Mouse (Mus musculus): ENCODE data around the gene Hk2.

Hk2 gene

GRCm38 (mm10) chr6:82740868-82741517 lies 33.3 kb downstream of the Hk2 start:
- no peak for ATAC-seq (ENCODE audit: low TSS enrichment)

GRCm38 (mm10) chr6:82740269-82740668 lies 34.0 kb downstream of the Hk2 start:
- ATAC-seq (ENCODE audit: low TSS enrichment) = peak; percentile 88

GRCm38 (mm10) chr6:82737634-82738540 lies 36.4 kb downstream of the Hk2 start:
- ATAC-seq (ENCODE audit: low TSS enrichment) = no peak

- ATAC-seq (ENCODE audit: low TSS enrichment) = 0 out of 2 replicates have a peak, but pooled peaks have one; percentile 42
Observed at GRCm38 (mm10) chr6:82736626-82737600, 37.3 kb downstream of the Hk2 start.

GRCm38 (mm10) chr6:82735347-82735746 lies 38.9 kb downstream of the Hk2 start:
- peak; percentile 68; the same call in 1 of the 2 replicates for ATAC-seq (ENCODE audit: low TSS enrichment)

- no peak for ATAC-seq (ENCODE audit: low TSS enrichment)
Observed at GRCm38 (mm10) chr6:82728635-82729034, 45.6 kb downstream of the Hk2 start.

- ATAC-seq (ENCODE audit: low TSS enrichment) = no peak
Observed at GRCm38 (mm10) chr6:82727206-82727605, 47.0 kb downstream of the Hk2 start.

GRCm38 (mm10) chr6:82723321-82723720 lies 50.9 kb downstream of the Hk2 start:
- ATAC-seq (ENCODE audit: low TSS enrichment) = no peak

GRCm38 (mm10) chr6:82716126-82716525 lies 58.1 kb downstream of the Hk2 start:
- ATAC-seq (ENCODE audit: low TSS enrichment) = no peak

- ATAC-seq (ENCODE audit: low TSS enrichment) = no peak
Observed at GRCm38 (mm10) chr6:82715653-82716052, 58.6 kb downstream of the Hk2 start.

- ATAC-seq (ENCODE audit: low TSS enrichment) = no peak
Observed at GRCm38 (mm10) chr6:82715253-82715652, 59.0 kb downstream of the Hk2 start.

- ATAC-seq (ENCODE audit: low TSS enrichment) = no peak
Observed at GRCm38 (mm10) chr6:82714841-82715240, 59.4 kb downstream of the Hk2 start.

- ATAC-seq (ENCODE audit: low TSS enrichment) = peak; percentile 88
Observed at GRCm38 (mm10) chr6:82714243-82714642, 60.0 kb downstream of the Hk2 start.

- ATAC-seq (ENCODE audit: low TSS enrichment) = no peak
Observed at GRCm38 (mm10) chr6:82707742-82708141, 66.5 kb downstream of the Hk2 start.

- no peak for ATAC-seq (ENCODE audit: low TSS enrichment)
Observed at GRCm38 (mm10) chr6:82707241-82707640, 67.0 kb downstream of the Hk2 start.

GRCm38 (mm10) chr6:82705221-82705620 lies 69.0 kb downstream of the Hk2 start, which contains the start of gene Pole4:
TSS of gene Pole4 (minus strand) at chr6:82705365.
- ATAC-seq (ENCODE audit: low TSS enrichment) = no peak

GRCm38 (mm10) chr6:82703710-82704109 lies 70.5 kb downstream of the Hk2 start:
- no peak for ATAC-seq (ENCODE audit: low TSS enrichment)

- peak; percentile 98 for ATAC-seq (ENCODE audit: low TSS enrichment)
Observed at GRCm38 (mm10) chr6:82702593-82703017, 71.6 kb downstream of the Hk2 start.

GRCm38 (mm10) chr6:82701296-82701695 lies 73.0 kb downstream of the Hk2 start:
- no peak for ATAC-seq (ENCODE audit: low TSS enrichment)

- no peak for ATAC-seq (ENCODE audit: low TSS enrichment)
Observed at GRCm38 (mm10) chr6:82699831-82700230, 74.4 kb downstream of the Hk2 start.

GRCm38 (mm10) chr6:82696736-82697135 lies 77.5 kb downstream of the Hk2 start:
- no peak for ATAC-seq (ENCODE audit: low TSS enrichment)

- ATAC-seq (ENCODE audit: low TSS enrichment) = peak; percentile 55; the same call in 1 of the 2 replicates
Observed at GRCm38 (mm10) chr6:82694668-82695067, 79.6 kb downstream of the Hk2 start.
